Mouse (Mus musculus) MEL (cell line): ENCODE data around the gene Anapc11. TPM values are rescaled to one million over a fixed set of nuclear protein-coding genes. Genes with fewer than 3 reads are reported as not detected.
A peak's percentile ranks its signal among the peaks of the same experiment; 100 is the strongest.

ENCODE experiments used
- DNase-seq: peaks from one replicate; pipeline ENCODE4 v3.0.0; 2011; ENCODE audit warnings: low read depth, low spot score
- H3K27ac ChIP-seq: 2 replicates; pipeline ENCODE4 v1.5.1; 2012; ENCODE audit warnings: low read depth, mild to moderate bottlenecking, control low read depth, low read length, moderate library complexity; ENCODE audit not compliant: control insufficient read depth
- H3K27me3 ChIP-seq, 2 experiments: fragments of 150-350 bp in 1 of 2; sonication (generic) in 1 of 2; 2 replicates each; pipeline ENCODE4 v1.6.1; 2012; ENCODE audit warnings: low read length in 2 of 2, mild to moderate bottlenecking in 2 of 2, improper control_type of control experiment in 1 of 2, moderate library complexity in 1 of 2; ENCODE audit not compliant: insufficient read depth in 2 of 2, control insufficient read depth in 1 of 2
- H3K36me3 ChIP-seq, 2 experiments: 2 replicates each; pipeline ENCODE4 v1.6.1; 2012 to 2014; ENCODE audit warnings: low read length in 2 of 2, improper control_type of control experiment in 1 of 2, inconsistent platforms in 1 of 2, mild to moderate bottlenecking in 1 of 2; ENCODE audit not compliant: insufficient read depth in 2 of 2, control insufficient read depth in 1 of 2
- H3K4me1 ChIP-seq, 2 experiments: fragments of 150-350 bp in 1 of 2; sonication (generic) in 1 of 2; 2 replicates each; pipeline ENCODE4 v1.6.1; 2012; ENCODE audit warnings: low read length in 2 of 2, improper control_type of control experiment in 1 of 2, mild to moderate bottlenecking in 1 of 2; ENCODE audit not compliant: insufficient read depth in 2 of 2, control insufficient read depth in 1 of 2
- H3K4me3 ChIP-seq, 2 experiments: fragments of 150-350 bp in 1 of 2; sonication (generic) in 1 of 2; 2 replicates each; pipeline ENCODE4 v1.5.1; 2012; ENCODE audit warnings: low read depth in 2 of 2, low read length in 2 of 2, mild to moderate bottlenecking in 2 of 2, moderate library complexity in 2 of 2, control low read depth in 1 of 2, improper control_type of control experiment in 1 of 2; ENCODE audit not compliant: control insufficient read depth in 1 of 2, insufficient read depth in 1 of 2
- H3K79me2 ChIP-seq: 2 replicates; pipeline ENCODE4 v1.6.1; 2012; ENCODE audit warnings: mild to moderate bottlenecking, low read length, moderate library complexity; ENCODE audit not compliant: control insufficient read depth, poor library complexity, insufficient read depth
- H3K9ac ChIP-seq: 2 replicates; pipeline ENCODE4 v1.6.1; 2012; ENCODE audit warnings: low read depth, mild to moderate bottlenecking, control low read depth, low read length, moderate library complexity; ENCODE audit not compliant: control insufficient read depth, poor library complexity, severe bottlenecking
- H3K9me3 ChIP-seq: fragments of 150-350 bp; sonication (generic); replicated peaks from 2 replicates; pipeline ENCODE4 v1.6.1; 2012; ENCODE audit warnings: mild to moderate bottlenecking, low read length, improper control_type of control experiment, moderate library complexity; ENCODE audit not compliant: insufficient read depth
- BHLHE40 ChIP-seq: IDR thresholded peaks from 2 replicates; pipeline ENCODE4 v1.6.1; 2012; ENCODE audit warnings: low read depth, mild to moderate bottlenecking, inconsistent platforms, low read length, improper control_type of control experiment, borderline replicate concordance
- CHD1 ChIP-seq: IDR thresholded peaks from 2 replicates; pipeline ENCODE4 v1.6.1; 2012; ENCODE audit warnings: low read depth, mild to moderate bottlenecking, inconsistent platforms, low read length, improper control_type of control experiment
- E2F4 ChIP-seq: IDR thresholded peaks from 2 replicates; pipeline ENCODE4 v1.6.1; 2011; ENCODE audit warnings: low read depth, low read length, improper control_type of control experiment, borderline replicate concordance
- ETS1 ChIP-seq: IDR thresholded peaks from 2 replicates; pipeline ENCODE4 v1.6.1; 2012; ENCODE audit warnings: low read depth, mild to moderate bottlenecking, inconsistent platforms, low read length, improper control_type of control experiment, moderate library complexity
- GABPA ChIP-seq: IDR thresholded peaks from 2 replicates; pipeline ENCODE4 v1.6.1; 2012; ENCODE audit warnings: low read depth, mild to moderate bottlenecking, inconsistent platforms, low read length, improper control_type of control experiment, moderate library complexity
- GATA1 ChIP-seq: IDR thresholded peaks from 2 replicates; pipeline ENCODE4 v1.6.1; 2011; ENCODE audit warnings: low read depth, low read length, improper control_type of control experiment
- MAFK ChIP-seq: IDR thresholded peaks from 2 replicates; pipeline ENCODE4 v1.6.1; 2011; ENCODE audit warnings: low read depth, mild to moderate bottlenecking, low read length, improper control_type of control experiment, borderline replicate concordance
- MAX ChIP-seq: IDR thresholded peaks from 2 replicates; pipeline ENCODE4 v1.6.1; 2011; ENCODE audit warnings: low read length, improper control_type of control experiment
- MXI1 ChIP-seq: IDR thresholded peaks from 2 replicates; pipeline ENCODE4 v1.6.1; 2011; ENCODE audit warnings: mild to moderate bottlenecking, low read depth, low read length, improper control_type of control experiment
- MYC ChIP-seq: IDR thresholded peaks from 2 replicates; pipeline ENCODE4 v1.6.1; 2011; ENCODE audit warnings: low read depth, mild to moderate bottlenecking, low read length, improper control_type of control experiment, moderate library complexity
- NRF1 ChIP-seq: IDR thresholded peaks from 2 replicates; pipeline ENCODE4 v1.6.1; 2014; ENCODE audit warnings: low read depth, mild to moderate bottlenecking, inconsistent platforms, low read length, improper control_type of control experiment, moderate library complexity; ENCODE audit not compliant: poor library complexity, insufficient read depth, severe bottlenecking
- POLR2AphosphoS2 ChIP-seq: IDR thresholded peaks from 2 replicates; pipeline ENCODE4 v1.6.1; 2011; ENCODE audit warnings: low read length, improper control_type of control experiment
- POLR2AphosphoS5 ChIP-seq: IDR thresholded peaks from 2 replicates; pipeline ENCODE4 v1.6.1; 2012; ENCODE audit warnings: low read depth, borderline replicate concordance, mild to moderate bottlenecking, inconsistent platforms, low read length, moderate library complexity, mixed read lengths
- RAD21 ChIP-seq: IDR thresholded peaks from 2 replicates; pipeline ENCODE4 v1.6.1; 2011; ENCODE audit warnings: mild to moderate bottlenecking, low read depth, low read length, improper control_type of control experiment
- SIN3A ChIP-seq: IDR thresholded peaks from 2 replicates; pipeline ENCODE4 v1.6.1; 2012; ENCODE audit warnings: low read length, improper control_type of control experiment, inconsistent platforms
- TAL1 ChIP-seq: IDR thresholded peaks from 2 replicates; pipeline ENCODE4 v1.6.1; 2012; ENCODE audit warnings: mild to moderate bottlenecking, inconsistent platforms, low read length, moderate library complexity, mixed read lengths
- TBP ChIP-seq: IDR thresholded peaks from 2 replicates; pipeline ENCODE4 v1.8.0; 2011; ENCODE audit warnings: low read depth, low read length, improper control_type of control experiment
- ZC3H11A ChIP-seq: IDR thresholded peaks from 2 replicates; pipeline ENCODE4 v1.6.1; 2012; ENCODE audit warnings: low read depth, mild to moderate bottlenecking, inconsistent platforms, low read length, improper control_type of control experiment
- ZMIZ1 ChIP-seq: IDR thresholded peaks from 2 replicates; pipeline ENCODE4 v1.6.1; 2012; ENCODE audit warnings: low read depth, mild to moderate bottlenecking, inconsistent platforms, low read length, improper control_type of control experiment, moderate library complexity
- ZNF384 ChIP-seq: IDR thresholded peaks from 2 replicates; pipeline ENCODE4 v1.6.1; 2012; ENCODE audit warnings: low read depth, mild to moderate bottlenecking, inconsistent platforms, low read length, improper control_type of control experiment
- polyA plus RNA-seq, 2 experiments: library from polyadenylated mRNA; stranded (reverse) in 1 of 2; unstranded in 1 of 2; fragments of >175 nt in 1 of 2; fragments of >200 nt in 1 of 2; gene quantifications; 2 replicates each; pipeline versions ENCODE4 v1.2.1 to v1.2.4; 2012; ENCODE audit warnings: low replicate concordance in 2 of 2, low read depth in 1 of 2; ENCODE audit not compliant: insufficient read length in 2 of 2, insufficient read depth in 1 of 2, missing spikeins in 1 of 2
- total RNA-seq: library from RNA; depleted of rRNA; stranded (reverse); fragments of 300-350 nt; gene quantifications from 2 replicates; pipeline ENCODE4 v1.2.3, GENCODE M21; 2012

Gene Anapc11
- total and polyA plus RNA-seq, 3 experiments: 120 to 130 TPM; not detected in 1

GRCm38 (mm10) chr11:120549986-120550809, 48.0 kb upstream of the Anapc11 start:
- TF ChIP-seq GATA1 (no peak), ZMIZ1 (no peak), GABPA (no peak), E2F4 (no peak), POLR2AphosphoS5 (no peak), ETS1 (no peak), BHLHE40 (no peak), CHD1 (no peak), TBP (no peak), MXI1 (no peak), POLR2AphosphoS2 (no peak; the same call in 1 of the 2 replicates), TAL1 (no peak), MYC (no peak), MAX (no peak), RAD21 (no peak)
- Histone ChIP-seq H3K27ac (peak overlapping the region; percentile 64), H3K79me2 (peaks cover 14% of the 10 kb centered on the region), H3K36me3 (peaks cover 0 to 8% of the 10 kb centered on the region in 2 experiments; a peak in 2 of 4 replicates), H3K9ac (peak overlapping the region; percentile 94), H3K9me3 (no peaks in the 10 kb centered on the region), H3K27me3 (no peaks in the 10 kb centered on the region), H3K4me3 (peak overlapping the region; percentile 59 to 81), H3K4me1 (peaks cover 7 to 19% of the 10 kb centered on the region in 2 experiments)
- DNase-seq: no peak

- TF ChIP-seq CHD1 (no peak), MXI1 (no peak), SIN3A (no peak), ZNF384 (no peak), GABPA (no peak), NRF1 (no peak), MAFK (no peak), ZC3H11A (no peak)
- TF ChIP-seq, all 39 proteins: peak for 0
- no peak for DNase-seq
- peak within 1 kb of the TSS; percentile 64 for H3K27ac ChIP-seq
Measured at GRCm38 (mm10) chr11:120550810-120551440, 47.3 kb upstream of the Anapc11 start, which contains the start of gene Ppp1r27. Gene Ppp1r27, minus strand, starts transcription at chr11:120551132.

More at GRCm38 (mm10) chr11:120550810-120551440, 47.3 kb upstream of the Anapc11 start, which contains the start of gene Ppp1r27:
- Histone ChIP-seq H3K4me1 (peaks cover 7 to 19% of the 10 kb centered on the region in 2 experiments), H3K36me3 (peaks cover 0 to 8% of the 10 kb centered on the region in 2 experiments; a peak in 2 of 4 replicates), H3K27me3 (no peaks in the 10 kb centered on the region), H3K9me3 (no peaks in the 10 kb centered on the region), H3K4me3 (peak within 1 kb of the TSS; percentile 59 to 81), H3K79me2 (peaks cover 14% of the 10 kb centered on the region), H3K9ac (peak within 1 kb of the TSS; percentile 94)
